Mouse (Mus musculus) testis, postnatal 10 days (tissue): ENCODE measurements around the gene Fbxo31.
A peak's percentile ranks its signal among the peaks of the same experiment; 100 is the strongest.

Source experiments
- DNase-seq: peaks from one replicate; pipeline ENCODE4 v3.0.0; 2021; ENCODE audit warnings: low spot score

The Fbxo31 gene

DNA sequence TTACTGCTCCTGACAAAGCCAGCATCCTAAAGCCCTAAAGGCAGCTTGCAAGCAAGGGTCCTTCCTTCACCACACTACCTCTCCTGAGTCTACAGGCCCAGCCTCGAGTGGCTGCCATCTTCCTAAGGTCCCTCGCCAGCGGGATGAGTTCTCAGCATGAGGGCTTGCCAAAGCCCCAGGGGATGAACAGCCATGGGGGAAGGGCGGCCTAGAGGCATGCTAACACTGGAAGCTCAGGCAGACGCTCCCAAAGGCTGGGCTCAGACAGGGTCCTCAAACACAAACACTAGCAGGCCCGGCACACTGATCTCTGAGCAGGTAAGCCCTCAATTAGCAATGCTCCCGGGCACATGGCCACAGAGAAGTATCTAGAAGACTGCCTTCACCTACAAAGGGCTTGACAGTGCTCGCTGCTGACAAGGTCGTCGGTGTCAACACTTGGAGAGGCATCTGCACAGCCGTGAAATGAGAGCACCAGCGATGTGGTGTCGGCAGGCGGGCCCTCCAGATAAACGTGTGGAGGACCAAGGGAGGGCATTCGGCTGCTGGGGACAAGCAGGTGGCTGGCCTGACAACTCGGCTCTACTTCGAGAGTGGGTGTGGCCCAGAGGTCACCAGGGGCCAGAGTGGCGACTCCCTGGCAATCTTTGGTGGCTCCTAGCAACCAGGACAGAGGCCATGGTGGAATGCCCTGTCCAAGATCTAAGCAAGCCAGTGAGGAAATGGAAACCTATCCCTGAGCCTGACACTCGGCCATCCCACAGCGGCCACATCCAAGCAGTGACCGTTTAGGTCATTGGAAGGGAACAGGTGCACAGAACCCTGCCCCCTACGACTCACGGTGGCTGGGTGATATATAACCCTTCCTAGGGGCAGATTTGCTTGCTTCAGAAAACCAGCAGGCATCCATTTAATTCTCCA lies 27.3 kb downstream of the Fbxo31 start:
- DNase-seq = peak; percentile 53

DNA sequence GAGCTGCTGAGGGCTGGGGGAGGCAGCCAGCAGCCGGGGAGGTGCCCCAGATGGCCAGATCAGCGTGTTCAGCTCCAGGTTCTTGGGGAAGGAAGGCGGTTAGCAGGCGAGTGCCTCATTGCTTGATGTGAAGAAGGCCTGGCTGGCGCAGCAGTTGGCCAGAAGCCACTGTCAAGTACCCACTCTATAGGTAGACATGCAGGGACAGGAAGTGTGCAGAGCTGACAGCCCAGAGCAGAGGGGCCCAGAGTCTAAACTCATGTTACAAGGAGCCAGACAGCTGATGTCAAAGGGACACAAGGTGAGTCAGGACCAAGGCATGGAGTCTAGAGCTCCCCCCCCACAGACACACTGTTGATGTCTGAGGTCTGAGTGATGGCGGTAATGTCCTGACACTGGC lies 28.6 kb downstream of the Fbxo31 start:
- DNase-seq = no peak

DNA sequence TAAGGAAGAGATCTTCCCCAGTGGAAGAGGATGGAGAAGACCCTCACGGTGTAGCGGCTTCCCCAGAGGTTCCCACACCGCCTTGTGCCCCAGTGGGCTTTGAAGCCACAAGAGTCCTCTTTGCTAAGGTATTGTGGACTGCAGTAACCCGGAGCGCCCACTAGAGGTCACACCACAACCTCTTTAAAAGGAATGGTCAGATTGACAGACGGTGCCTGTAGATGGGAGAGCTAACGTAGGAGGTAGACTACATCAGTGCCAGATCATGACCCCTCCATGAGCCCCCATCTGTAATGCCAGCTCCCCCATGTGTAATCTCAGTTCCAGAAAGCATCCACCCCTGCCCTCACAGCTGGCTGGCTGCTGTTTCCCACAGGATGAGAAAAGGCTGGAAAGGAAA lies 31.5 kb downstream of the Fbxo31 start:
- peak; percentile 82 for DNase-seq

DNA sequence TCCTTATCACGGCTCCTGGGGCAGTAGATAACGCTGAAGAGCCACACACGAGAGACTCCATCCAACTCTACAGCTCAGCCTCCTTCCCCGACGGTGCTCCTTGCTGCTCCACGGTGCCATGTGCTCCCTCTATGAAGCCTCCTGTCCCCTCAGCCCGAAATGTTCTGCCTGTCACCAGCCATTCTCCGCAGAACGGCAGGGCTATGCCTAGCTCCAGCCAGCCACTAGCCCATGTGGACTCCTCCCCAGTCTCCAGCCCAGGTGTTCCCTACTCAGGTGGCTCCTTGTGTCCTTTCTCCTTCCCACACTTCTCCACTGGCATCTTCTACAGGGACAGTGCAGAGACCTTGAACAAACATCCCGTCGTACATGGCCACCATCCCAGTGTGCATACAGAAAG lies 33.7 kb downstream of the Fbxo31 start:
- DNase-seq = peak; percentile 33

DNA sequence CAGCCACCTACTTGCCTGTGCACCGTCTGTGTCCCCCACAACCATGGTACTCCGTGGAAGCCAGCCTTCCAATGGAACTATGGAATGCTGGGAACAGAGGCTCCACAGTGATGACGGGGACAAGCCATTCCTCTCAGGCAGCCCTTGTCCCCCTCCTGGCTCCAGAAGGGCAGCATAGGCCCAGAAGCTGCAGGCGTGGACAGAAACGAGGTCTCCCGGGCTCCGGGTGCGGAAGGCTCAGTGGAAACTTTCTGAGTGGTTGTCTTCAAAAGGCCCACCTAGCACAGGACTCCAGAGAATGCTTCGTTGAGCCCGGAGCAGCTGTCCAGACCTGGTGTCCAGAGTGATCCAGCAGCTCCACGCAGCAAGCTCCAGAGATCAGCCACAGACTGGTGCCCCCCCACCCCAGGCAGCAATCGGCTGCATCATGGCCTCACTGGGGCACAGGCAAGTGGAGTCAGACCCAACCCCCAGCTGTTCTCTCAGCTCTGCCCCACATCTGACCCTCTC lies 34.3 kb downstream of the Fbxo31 start, which contains the start of gene 1700018B08Rik:
Gene 1700018B08Rik (minus strand): TSS at position 45 of the 510 bp plus-strand sequence.
- peak; percentile 40 for DNase-seq

DNA sequence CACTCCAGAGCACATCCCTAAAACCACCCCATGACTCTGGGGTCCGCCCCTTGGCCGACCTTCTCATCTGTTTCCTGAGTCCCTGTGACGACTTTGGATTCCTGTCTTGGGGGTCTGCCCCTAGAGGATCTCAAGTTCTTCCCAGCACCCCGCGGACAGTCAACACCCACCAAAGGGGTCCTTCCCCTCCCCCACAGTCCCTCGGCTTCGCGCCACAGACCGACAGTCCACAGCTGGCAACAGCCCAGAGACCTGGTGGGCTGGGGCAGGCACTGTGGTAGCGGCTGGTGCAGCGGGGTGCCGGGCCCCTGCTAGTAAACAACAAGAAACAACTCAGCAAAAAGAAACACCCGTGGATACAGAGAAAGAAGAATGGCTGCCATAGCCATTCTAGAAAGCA lies 35.7 kb downstream of the Fbxo31 start:
- DNase-seq = peak; percentile 63

DNA sequence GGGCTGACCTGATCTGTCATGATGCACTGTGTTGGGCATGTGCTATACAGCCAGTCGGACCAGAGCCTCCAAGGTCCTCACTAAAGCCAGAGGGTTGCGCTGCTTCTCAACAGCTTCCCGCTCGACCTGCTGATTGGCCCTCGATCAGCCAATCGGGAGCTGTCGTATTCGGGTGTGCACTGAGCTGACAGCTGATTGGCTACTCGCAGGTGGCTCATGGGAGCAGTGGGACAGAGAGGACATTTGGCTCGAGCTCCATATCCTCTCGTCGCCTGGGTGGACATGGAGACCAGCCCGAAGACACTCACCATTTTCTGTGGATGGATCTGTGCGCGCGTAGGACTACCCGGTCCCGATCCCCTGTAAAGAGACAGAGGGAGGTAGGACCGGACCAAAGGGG lies 36.7 kb downstream of the Fbxo31 start:
- peak; percentile 41 for DNase-seq

DNA sequence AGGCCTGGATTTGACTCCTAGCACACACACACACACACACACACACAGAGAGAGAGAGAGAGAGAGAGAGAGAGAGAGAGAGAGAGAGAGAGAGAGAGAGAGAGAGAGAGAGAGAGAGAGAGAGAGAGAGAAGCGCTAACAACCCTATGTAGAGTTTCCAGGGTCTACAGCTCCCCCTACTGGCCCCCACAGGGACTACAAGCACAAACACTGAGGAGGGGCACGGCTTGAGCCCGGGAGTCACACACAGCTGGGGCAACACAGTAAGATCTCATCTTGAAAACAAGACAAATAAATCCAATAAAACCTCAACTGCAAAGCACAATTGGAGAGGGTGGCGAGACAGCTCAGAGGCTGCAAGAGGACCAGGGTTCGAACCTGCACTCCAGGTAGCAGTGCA lies 46.2 kb downstream of the Fbxo31 start:
- peak; percentile 65 for DNase-seq

DNA sequence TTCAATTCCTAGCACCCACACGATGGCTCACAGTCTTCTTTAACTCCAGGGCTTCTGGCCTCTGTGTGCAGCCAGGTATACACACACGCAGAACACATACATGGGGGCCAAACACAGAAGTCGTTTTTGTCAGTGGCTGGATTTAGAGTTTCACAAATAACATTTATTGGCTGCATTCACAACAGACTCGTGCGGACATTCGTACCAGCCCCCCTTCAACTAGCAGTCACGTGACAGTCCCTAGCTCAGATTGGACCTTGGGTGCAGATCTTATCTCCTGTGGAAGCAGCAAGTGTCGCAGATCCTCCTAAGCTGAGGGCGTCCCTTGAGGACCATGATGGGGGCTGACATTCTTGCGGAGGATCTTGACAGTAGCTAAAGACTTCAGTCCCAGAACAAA lies 48.0 kb downstream of the Fbxo31 start:
- peak; percentile 34 for DNase-seq

DNA sequence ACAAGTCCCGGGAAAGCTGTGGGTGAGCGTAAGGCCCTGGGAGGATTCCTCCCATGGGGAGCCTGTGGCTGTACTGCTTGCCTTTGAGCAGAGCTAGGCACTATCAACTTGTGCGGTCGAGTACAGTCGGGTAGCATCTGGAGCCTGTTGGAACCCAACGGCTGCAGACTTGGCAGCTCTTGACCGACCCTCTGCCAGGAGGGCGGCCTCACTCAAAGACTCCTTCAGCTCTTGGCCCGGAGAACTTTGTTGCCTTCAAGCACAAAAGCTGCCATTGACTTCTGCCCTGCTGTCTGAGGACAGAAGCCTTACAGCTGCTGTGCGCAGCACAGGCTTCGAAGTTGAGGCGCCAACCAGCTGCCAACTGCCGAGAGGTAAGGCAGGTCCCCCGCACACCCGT lies 49.8 kb downstream of the Fbxo31 start:
- peak; percentile 63 for DNase-seq

DNA sequence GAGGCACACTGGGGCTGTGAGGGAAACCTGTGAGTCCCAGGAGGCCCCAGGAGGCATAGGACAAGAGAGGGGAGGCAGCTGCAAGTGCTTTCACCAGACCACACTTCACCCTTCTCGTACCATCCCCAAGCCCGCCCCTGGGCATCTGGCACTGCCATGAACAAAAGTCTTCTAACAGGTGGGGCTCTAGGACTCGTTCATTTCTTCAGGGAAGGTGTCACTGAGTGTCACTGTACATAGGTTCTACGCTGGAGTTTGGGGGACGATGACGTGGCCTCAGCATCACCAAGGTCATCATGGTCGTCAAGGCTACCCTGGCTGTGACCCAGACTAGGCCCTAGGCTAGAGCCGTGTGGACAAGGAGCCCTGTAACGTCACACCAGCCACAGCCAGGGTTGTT lies 50.9 kb downstream of the Fbxo31 start:
- DNase-seq = peak; percentile 41

DNA sequence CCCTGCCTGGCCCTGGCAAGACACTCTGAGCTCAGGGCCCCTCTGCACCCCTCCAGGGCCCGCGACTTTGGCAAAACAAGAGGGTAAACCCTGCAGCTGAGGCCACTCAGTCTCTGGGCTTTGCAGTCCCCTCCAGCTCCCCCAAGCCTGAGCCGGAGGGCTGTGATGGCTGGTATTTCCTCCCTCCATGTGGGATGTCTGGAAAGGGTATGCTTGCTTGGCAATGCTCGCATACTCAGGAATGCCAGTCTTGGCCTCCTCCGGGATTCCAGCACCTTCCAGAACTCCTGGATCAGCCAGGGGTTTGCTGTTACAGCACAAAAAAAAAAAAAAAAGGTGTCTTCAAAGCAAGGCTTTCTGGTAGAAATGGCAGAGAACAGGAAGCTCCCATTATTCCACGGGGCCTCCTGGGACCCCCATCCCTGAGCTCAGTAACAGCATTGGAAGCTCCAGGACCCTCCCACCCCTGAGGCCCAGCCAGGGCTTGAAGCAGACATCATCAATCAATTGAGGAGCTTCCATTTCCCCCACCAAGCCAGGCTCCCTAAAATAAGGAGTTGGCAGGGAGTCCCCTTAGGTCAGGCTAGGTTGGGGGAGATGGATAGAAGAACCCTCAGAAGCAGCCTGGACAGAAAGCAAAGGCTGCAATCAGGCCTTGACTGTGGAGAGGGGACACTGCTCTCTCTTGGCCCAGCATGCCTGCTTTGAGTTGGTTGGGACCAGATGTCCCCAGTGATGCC lies 51.6 kb downstream of the Fbxo31 start:
- peak; percentile 42 for DNase-seq

DNA sequence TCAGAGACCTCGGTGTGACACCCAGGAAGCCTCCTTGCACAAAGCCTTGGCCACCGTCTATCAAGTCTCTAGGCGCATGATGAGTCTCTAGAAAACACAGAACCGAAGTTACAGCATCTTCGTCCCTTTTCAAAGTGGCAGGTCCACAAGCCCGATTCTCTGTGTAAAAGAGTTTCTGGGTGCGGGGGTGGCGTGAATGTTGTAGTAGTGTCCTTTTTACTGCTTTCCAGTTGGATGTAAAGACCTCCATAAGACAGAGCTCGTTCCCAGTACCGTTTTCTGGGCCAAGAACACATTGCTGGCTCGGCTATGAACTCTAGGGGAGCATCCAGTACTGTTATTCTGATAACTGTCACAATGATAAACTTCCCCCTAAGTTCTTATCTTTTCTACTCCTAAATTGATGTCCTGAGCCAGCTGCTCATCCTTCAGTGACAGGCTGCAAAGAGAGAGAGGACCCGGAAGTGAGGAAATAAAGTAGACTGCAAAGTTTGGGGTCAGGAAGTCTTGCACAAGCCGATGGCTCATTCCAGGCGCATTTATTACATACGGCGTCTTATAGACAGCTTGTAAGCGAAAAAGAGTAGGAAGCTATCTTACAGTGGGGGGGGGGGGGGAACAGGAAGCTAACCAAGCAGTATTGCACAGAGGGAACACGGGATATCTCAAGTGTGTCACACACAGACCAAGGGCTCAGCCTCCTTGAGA lies 53.3 kb downstream of the Fbxo31 start:
- DNase-seq = peak; percentile 33

DNA sequence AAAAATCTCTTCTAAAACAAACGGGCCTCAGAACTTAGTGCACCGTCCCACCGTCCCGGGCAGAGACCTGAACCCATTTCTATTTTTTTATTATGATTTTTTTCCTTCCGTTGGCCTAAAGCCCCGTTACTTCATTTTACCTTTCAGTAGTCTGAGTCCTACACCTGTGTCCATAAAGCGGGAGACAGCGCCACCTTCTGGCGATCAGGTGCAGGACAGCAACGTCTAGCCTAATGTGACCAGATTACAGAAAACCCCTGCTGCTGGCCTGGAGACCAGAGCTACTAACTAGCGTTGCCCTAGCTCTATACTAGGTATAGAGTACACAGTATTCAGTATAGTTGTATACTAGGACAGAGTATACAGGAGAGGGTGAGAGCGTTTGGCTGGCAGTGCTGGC lies 65.2 kb downstream of the Fbxo31 start:
- DNase-seq = peak; percentile 94

DNA sequence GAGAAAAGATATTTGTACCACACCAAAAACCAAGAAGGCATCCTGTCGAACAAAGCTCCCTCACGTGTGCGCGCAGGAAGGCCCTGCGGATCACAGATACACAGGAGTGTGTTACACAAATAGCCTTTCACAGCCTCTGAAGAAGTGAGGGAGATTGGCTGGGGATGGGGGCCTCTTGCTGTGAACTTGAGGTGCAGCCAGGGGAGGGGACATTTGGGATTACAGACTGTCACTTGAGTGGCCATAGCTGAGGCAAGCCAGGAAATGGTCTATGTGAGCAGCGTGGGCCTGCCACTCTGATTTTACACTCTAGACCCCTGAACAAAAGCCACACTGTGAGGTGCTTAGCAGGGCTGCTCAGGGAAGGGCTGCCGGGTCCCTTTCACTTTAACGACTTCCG lies 66.9 kb downstream of the Fbxo31 start:
- DNase-seq = no peak
